Mouse (Mus musculus): Measurements from ENCODE around the gene Sfn. TPM values are rescaled to one million over a fixed set of nuclear protein-coding genes. Genes with fewer than 3 reads are reported as not detected.

Gene Sfn
- total RNA-seq, 2 experiments from 2014 or later = 3.1 to 4.3 TPM

Other genes with a start within 250 kb of the Sfn start
- 10.2 and 10.7 TPM in 2 replicates for gene Wdtc1, start 248.7 kb downstream of the Sfn start, total RNA-seq (2014; fragmentation: Nextera tagmentation)
- gene Wdtc1, start 248.7 kb downstream of the Sfn start, total RNA-seq (2017) = 7.2 and 9.1 TPM in 2 replicates
- 17.4 and 22.1 TPM in 2 replicates for gene Slc9a1, start 232.5 kb downstream of the Sfn start, total RNA-seq (2014; fragmentation: Nextera tagmentation)
- 9.9 and 14.6 TPM in 2 replicates for gene Slc9a1, start 232.5 kb downstream of the Sfn start, total RNA-seq (2017)
- gene Tent5b, start 122.0 kb downstream of the Sfn start, total RNA-seq (2014; fragmentation: Nextera tagmentation) = not detected in 2 replicates
- not detected in 2 replicates for gene Tent5b, start 122.0 kb downstream of the Sfn start, total RNA-seq (2017)
- gene Trnp1, start 103.6 kb downstream of the Sfn start, total RNA-seq (2014; fragmentation: Nextera tagmentation) = not detected in 2 replicates
- gene Trnp1, start 103.6 kb downstream of the Sfn start, total RNA-seq (2017) = not detected in 2 replicates
- gene Kdf1, start 83.2 kb downstream of the Sfn start, total RNA-seq (2014; fragmentation: Nextera tagmentation) = 0.32 TPM in 1 of 2 replicates, not detected in the other
- not detected in 2 replicates for gene Kdf1, start 83.2 kb downstream of the Sfn start, total RNA-seq (2017)
- gene Nudc, start 56.2 kb downstream of the Sfn start, total RNA-seq (2014; fragmentation: Nextera tagmentation) = 246 and 253 TPM in 2 replicates
- 262 and 283 TPM in 2 replicates for gene Nudc, start 56.2 kb downstream of the Sfn start, total RNA-seq (2017)
- 4.0 and 6.4 TPM in 2 replicates for gene Nr0b2, start 48.8 kb downstream of the Sfn start, total RNA-seq (2014; fragmentation: Nextera tagmentation)
- 1.4 and 2.0 TPM in 2 replicates for gene Nr0b2, start 48.8 kb downstream of the Sfn start, total RNA-seq (2017)
- 4.2 and 17.8 TPM in 2 replicates for gene Gpatch3, start 27.4 kb downstream of the Sfn start, total RNA-seq (2014; fragmentation: Nextera tagmentation)
- gene Gpatch3, start 27.4 kb downstream of the Sfn start, total RNA-seq (2017) = 18.3 and 23.7 TPM in 2 replicates
- 11.5 and 16.2 TPM in 2 replicates for gene Gpn2, start 17.8 kb downstream of the Sfn start, total RNA-seq (2014; fragmentation: Nextera tagmentation)
- gene Gpn2, start 17.8 kb downstream of the Sfn start, total RNA-seq (2017) = 21.3 and 27.2 TPM in 2 replicates
- 12.9 and 22.4 TPM in 2 replicates for gene Zdhhc18, start 48.0 kb upstream of the Sfn start, total RNA-seq (2014; fragmentation: Nextera tagmentation)
- 10.7 and 12.5 TPM in 2 replicates for gene Zdhhc18, start 48.0 kb upstream of the Sfn start, total RNA-seq (2017)
- gene Pigv, start 70.5 kb upstream of the Sfn start, total RNA-seq (2014; fragmentation: Nextera tagmentation) = 8.7 and 11.5 TPM in 2 replicates
- 6.6 and 8.1 TPM in 2 replicates for gene Pigv, start 70.5 kb upstream of the Sfn start, total RNA-seq (2017)
- gene Arid1a, start 154.6 kb upstream of the Sfn start, total RNA-seq (2014; fragmentation: Nextera tagmentation) = 125 and 153 TPM in 2 replicates
- gene Arid1a, start 154.6 kb upstream of the Sfn start, total RNA-seq (2017) = 26.6 and 33.2 TPM in 2 replicates